8 mouse cellular contexts compared by ENCODE assay signal in the genomic region with DNA sequence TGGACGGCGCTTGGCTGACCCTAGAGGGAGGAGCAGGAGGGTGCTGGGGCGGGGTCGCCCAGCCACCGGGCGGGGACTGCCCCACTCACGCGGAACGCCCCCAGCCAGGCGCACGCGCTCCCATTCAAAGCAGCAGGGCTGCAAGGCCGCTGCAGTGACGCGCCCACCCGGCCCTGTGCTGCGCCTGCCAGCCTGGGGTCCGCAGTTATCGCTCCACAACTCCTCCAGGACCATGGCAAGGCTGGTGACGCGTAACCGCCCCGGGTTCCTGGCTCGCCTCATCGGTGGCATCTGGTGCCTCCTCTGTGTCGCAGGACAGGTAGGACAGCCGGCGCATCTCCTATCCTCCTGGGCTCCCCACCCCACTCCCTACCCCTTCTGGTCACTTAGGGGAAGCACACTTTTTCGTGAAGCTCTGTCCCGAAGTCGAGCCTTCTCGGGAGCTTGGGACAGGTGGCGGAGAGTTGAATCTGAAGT. TPM values are rescaled to one million over a fixed set of nuclear protein-coding genes. Genes with fewer than 3 reads are reported as not detected.
DNase-seq lines count a peak whose midpoint lies in the region; ATAC-seq and TF ChIP-seq lines count a peak whose summit lies in the region.

No protein-coding gene starts in this region.

- ATAC-seq in embryonic facial prominence, embryonic 15.5 days (ENCODE audit: insufficient number of reproducible peaks, low FRiP score, low TSS enrichment, low read depth) = peak; percentile 88
- ATAC-seq in lung, embryonic 16.5 days (ENCODE audit: low read depth) = peak; percentile 95
- no peak for ATAC-seq in megakaryocyte-erythroid progenitor cell, adult 5-6 weeks (replicated peaks; ENCODE audit: low FRiP score, low TSS enrichment, poor library complexity, severe bottlenecking)

- no peaks in the 10 kb centered on the region for H3K36me3 ChIP-seq in embryonic facial prominence, embryonic 15.5 days
- no peaks in the 10 kb centered on the region for H3K36me3 ChIP-seq in lung, embryonic 16.5 days (ENCODE audit: control insufficient read depth, insufficient read depth, low read length)

- peak overlapping the region; percentile 28; the same call in 1 of the 2 replicates for H3K9ac ChIP-seq in embryonic facial prominence, embryonic 15.5 days
- peak overlapping the region; percentile 73 for H3K9ac ChIP-seq in lung, embryonic 16.5 days (ENCODE audit: low read length)

- WGBS in embryonic facial prominence, embryonic 15.5 days = under 1% methylated on average over 33 of the region's 33 CpGs
- under 1% methylated on average over 31 of the region's 33 CpGs for WGBS in lung, embryonic 16.5 days

- intact Hi-C loops in heart, postnatal 10 days (cut with DNase I) = loop anchor here (10.0 kb wide), 1 partner anchor 109 kb away; no protein-coding TSS in a partner anchor

- no peaks in the 10 kb centered on the region for H3K9me3 ChIP-seq in embryonic facial prominence, embryonic 15.5 days (replicated peaks)
- H3K9me3 ChIP-seq in lung, embryonic 16.5 days (ENCODE audit: control insufficient read depth, low read length) = no peaks in the 10 kb centered on the region

- TF ChIP-seq CTCF in layer of hippocampus, adult 2 months (conservative IDR thresholded peaks at IDR 0.05) = peak; percentile 51

- peak overlapping the region; percentile 60 for H3K4me3 ChIP-seq in layer of hippocampus, adult 2 months
- H3K4me3 ChIP-seq in embryonic facial prominence, embryonic 15.5 days (replicated peaks) = peak overlapping the region; percentile 55
- H3K4me3 ChIP-seq in lung, embryonic 16.5 days (ENCODE audit: low read length) = peak overlapping the region; percentile 73

- H3K4me1 ChIP-seq in embryonic facial prominence, embryonic 15.5 days = peaks cover 19% of the 10 kb centered on the region
- H3K4me1 ChIP-seq in lung, embryonic 16.5 days (replicated peaks; ENCODE audit: control insufficient read depth, insufficient read depth, low read length) = peaks cover 5% of the 10 kb centered on the region; the same call in 1 of the 2 replicates

- H3K4me2 ChIP-seq in embryonic facial prominence, embryonic 15.5 days (replicated peaks) = peak overlapping the region; percentile 99
- peak overlapping the region; percentile 97 for H3K4me2 ChIP-seq in lung, embryonic 16.5 days (ENCODE audit: low read depth, low read length)

- 0 out of 2 replicates have a peak, but pooled peaks cover 6% of the 10 kb centered on the region for H3K27me3 ChIP-seq in embryonic facial prominence, embryonic 15.5 days
- H3K27me3 ChIP-seq in lung, embryonic 16.5 days (ENCODE audit: control insufficient read depth, insufficient read depth, low read depth, low read length) = peaks cover 2% of the 10 kb centered on the region; the same call in 1 of the 2 replicates

- H3K27ac ChIP-seq in layer of hippocampus, adult 2 months = no peak overlapping the region
- no peak overlapping the region for H3K27ac ChIP-seq in embryonic facial prominence, embryonic 15.5 days (replicated peaks)
- peak overlapping the region; percentile 93 for H3K27ac ChIP-seq in lung, embryonic 16.5 days (ENCODE audit: low read length)

- DNase-seq in layer of hippocampus, adult 2 months (ENCODE audit: low spot score in 2 of 2) = peak in 1 of 2 experiments; percentile 13
- no peak for DNase-seq in layer of hippocampus, adult 9-11 months
- DNase-seq in heart, postnatal 10 days = peak; percentile 14 to 24
- peak; percentile 69 to 79 for DNase-seq in kidney, postnatal 4 days
- DNase-seq in retina, postnatal 1 day = peak; percentile 82

RNA-seq across cellular contexts. Expression of a gene that starts 0.3 kb away (rescaled TPM):
- 10 to 100 TPM in 1 of 2 experiments, 1 to 10 TPM in 1; 9.6 to 11.7 TPM for total RNA-seq in layer of hippocampus, adult 2 months (2021)
- polyA plus RNA-seq in embryonic facial prominence, embryonic 15.5 days (2015; fragmentation: Nextera tagmentation; extraction: Ambion mirVana) = 34.2 and 38.0 TPM in 2 replicates
- total RNA-seq in heart, postnatal 10 days (2021) = 1 to 10 TPM; 4.9 TPM
- 16.9 and 23.0 TPM in 2 replicates for polyA plus RNA-seq in lung, embryonic 16.5 days (2015; fragmentation: Nextera tagmentation; extraction: Ambion mirVana)
- not detected in 2 replicates for total RNA-seq in megakaryocyte-erythroid progenitor cell, adult 5-6 weeks (2014; fragmentation: Nextera tagmentation)
- 0.76 TPM in 1 of 2 replicates, not detected in the other for total RNA-seq in megakaryocyte-erythroid progenitor cell, adult 5-6 weeks (2017)
